Mouse (Mus musculus) layer of hippocampus, adult 9-10 months (tissue): ENCODE measurements at regions not wholly inside any gene's neighbourhood (a gene's known extent, or its start where the extent isn't known, plus 50 kb on each side); places are given as distances from the start of the nearest gene placed in this dataset.
A peak's percentile ranks its signal among the peaks of the same experiment; 100 is the strongest.

Experiments used
- DNase-seq: peaks from one replicate; pipeline ENCODE4 v3.0.0; 2022; ENCODE audit warnings: low spot score

GRCm38 (mm10) chr5:119739386-119739785 lies 68.9 kb downstream of the Tbx3 start:
- DNase-seq, result no peak

GRCm38 (mm10) chr5:119741116-119741515 lies 70.6 kb downstream of the Tbx3 start:
- DNase-seq, result peak; percentile 5

GRCm38 (mm10) chr5:119743733-119744132 lies 73.3 kb downstream of the Tbx3 start:
- DNase-seq, result no peak

DNA sequence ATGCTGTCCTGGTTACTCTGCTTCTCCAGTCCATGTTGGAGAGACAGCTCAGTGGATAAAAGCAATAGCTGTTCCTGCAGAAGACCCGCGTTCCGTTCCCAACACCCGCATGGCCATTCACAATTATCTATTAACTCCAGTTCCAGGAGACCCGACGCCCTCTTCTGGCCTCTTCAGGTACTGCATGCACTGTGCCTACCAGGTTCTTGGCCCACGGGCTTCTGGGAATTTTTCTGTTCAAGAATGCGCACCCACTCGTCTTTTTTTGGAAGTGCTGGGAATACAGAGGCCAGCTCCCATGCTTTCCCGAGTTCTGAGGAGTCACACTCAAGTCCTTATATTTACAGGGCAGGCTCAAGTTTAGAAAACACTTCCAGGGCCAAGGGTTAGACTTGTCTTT lies 76.6 kb downstream of the Tbx3 start:
- DNase-seq, result no peak

- DNase-seq, result no peak
Measured at GRCm38 (mm10) chr5:119748667-119749066, 78.2 kb downstream of the Tbx3 start.

GRCm38 (mm10) chr5:119749153-119749552 lies 78.7 kb downstream of the Tbx3 start:
- no peak for DNase-seq

DNA sequence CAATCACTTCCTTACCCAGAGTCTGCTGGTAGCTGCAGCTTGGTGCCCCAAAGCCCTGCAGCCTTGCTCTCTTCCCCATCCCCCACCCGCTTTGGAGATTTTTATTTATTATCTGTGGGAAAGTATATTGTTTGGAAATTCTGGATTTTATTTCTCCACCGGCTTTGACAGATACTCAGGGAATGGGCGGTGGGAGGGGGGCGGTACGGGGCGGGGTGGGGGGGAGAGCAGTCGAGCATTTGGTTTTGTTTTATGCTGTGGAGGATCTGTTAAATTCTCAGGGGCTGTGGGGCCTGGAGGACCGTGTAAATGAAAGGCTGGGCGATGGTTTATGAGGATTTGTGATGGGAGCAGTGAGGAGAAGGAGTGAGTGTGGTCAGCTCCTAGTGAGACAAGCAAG lies 76.7 kb upstream of the Tbx5 start:
- DNase-seq, result no peak

DNA sequence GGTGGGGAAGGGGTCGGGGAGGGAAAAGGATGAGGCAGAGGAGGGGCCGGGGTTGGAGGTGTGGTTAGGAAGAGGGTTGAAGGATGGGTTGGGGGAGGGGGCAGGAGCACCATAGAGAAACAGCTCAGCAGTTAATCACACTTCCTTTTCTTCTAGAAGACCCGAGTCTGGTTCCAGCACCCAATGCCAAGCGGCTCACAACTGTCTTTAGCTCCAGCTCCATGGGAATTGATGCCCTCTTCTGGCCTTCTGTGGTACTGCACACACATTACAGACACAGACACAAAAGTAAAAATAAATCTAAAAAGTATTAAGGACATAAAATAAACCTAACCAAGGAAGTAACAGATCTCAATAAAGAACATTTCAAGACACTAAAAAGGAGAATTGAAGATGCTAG lies 73.6 kb upstream of the Tbx5 start:
- no peak for DNase-seq

DNA sequence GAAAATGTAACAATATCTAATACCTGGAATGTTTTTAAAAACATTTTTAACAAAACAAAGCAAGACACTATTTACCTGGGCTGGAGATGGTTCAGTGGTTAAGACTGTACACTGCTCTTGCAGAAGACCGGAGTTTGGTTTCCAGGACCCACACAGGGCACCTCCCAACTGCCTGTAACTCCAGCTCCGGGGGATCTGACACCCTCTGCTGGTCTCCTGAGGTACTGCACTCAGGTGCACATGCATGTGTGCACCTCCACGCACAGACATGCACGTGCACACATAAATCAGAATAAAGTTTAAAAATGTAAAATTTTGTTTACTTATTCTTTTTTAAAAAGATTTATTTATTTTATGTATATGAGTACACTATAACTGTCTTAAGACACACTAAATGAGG lies 70.4 kb upstream of the Tbx5 start:
- no peak for DNase-seq

DNA sequence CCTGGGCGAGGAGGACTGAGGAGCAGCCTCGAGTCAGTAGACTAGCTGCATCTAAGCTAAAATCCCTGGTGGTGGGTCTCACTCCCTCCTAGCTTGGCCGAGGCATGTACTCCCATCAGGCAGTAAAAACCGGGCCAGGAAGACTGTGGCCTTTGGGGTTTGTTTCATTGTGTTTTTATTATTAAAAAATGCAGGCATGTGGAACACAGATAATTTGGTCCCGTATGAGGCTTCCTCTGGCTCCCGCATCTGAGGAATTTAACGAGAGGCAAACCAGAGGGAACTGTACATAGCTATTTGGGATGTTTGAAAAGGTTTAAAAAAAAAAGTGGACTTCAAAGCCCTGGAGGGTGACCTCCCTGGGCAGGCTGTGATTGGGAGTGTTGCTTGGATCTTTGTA lies 69.1 kb upstream of the Tbx5 start:
- DNase-seq, result no peak

DNA sequence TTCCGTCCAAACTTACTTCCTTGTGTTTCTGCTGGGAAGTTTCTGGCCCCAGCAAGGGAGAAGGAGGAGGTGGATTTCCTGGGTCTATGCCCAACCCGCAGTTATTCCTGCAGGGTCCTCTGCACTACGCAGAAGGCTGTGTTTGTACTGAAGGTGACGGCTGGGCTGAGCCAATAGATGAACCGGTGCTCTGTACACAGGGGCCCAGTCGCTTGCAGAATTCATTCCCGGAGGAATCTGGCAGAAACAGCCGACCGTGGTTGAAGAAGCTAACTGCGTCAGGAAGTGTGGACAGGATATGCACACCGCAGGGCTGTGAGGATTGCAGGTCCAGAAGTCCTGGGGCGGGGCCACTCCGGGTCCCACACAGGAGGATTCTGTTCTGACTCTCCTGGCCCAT lies 66.1 kb upstream of the Tbx5 start:
- no peak for DNase-seq

- DNase-seq, result no peak
Measured at GRCm38 (mm10) chr5:119770951-119771350, 61.5 kb upstream of the Tbx5 start.

GRCm38 (mm10) chr5:119776106-119776887 lies 56.2 kb upstream of the Tbx5 start:
- DNase-seq, result no peak

GRCm38 (mm10) chr5:119777836-119778235 lies 54.6 kb upstream of the Tbx5 start:
- peak; percentile 35 for DNase-seq

- DNase-seq, result no peak
Measured at GRCm38 (mm10) chr5:119781375-119781774, 51.1 kb upstream of the Tbx5 start.
